Mouse (Mus musculus): ENCODE results near the gene Mesp2. TPM values are rescaled to one million over a fixed set of nuclear protein-coding genes. Genes with fewer than 3 reads are reported as not detected.
"Not testable (repeated sequence)": the region's sequence is repeated elsewhere in the genome, so short reads cannot be mapped to it uniquely, and the experiment has no call there.

Mesp2 gene
- polyA plus RNA-seq, 1 experiment from 2014 or later, result 0.11 TPM

GRCm38 (mm10) chr7:79781826-79782515 is 28.6 kb upstream of the Mesp2 start:
- H3K4me2 ChIP-seq, result no peak overlapping the region
- H3K9ac ChIP-seq (ENCODE audit: low read depth, low read length), result no peak overlapping the region
- no peak for DNase-seq (ENCODE audit: low spot score)
- no peak overlapping the region for H3K4me3 ChIP-seq (ENCODE audit: low read depth, low read length)
- H3K27ac ChIP-seq (ENCODE audit: low read depth, low read length), result no peak overlapping the region
- 79% methylated on average over 11 of the region's 11 CpGs for WGBS
- H3K27me3 ChIP-seq (replicated peaks; ENCODE audit: control insufficient read depth, insufficient read depth, low read length), result no peaks in the 10 kb centered on the region
- H3K9me3 ChIP-seq (ENCODE audit: control insufficient read depth, low read length), result no peaks in the 10 kb centered on the region
- no peak for ATAC-seq (replicated peaks; ENCODE audit: low FRiP score)
- no peaks in the 10 kb centered on the region for H3K36me3 ChIP-seq (ENCODE audit: control insufficient read depth, insufficient read depth, low read length)
- H3K4me1 ChIP-seq (replicated peaks; ENCODE audit: control insufficient read depth, insufficient read depth, low read length), result peaks cover 8% of the 10 kb centered on the region; the same call in 1 of the 2 replicates

DNA sequence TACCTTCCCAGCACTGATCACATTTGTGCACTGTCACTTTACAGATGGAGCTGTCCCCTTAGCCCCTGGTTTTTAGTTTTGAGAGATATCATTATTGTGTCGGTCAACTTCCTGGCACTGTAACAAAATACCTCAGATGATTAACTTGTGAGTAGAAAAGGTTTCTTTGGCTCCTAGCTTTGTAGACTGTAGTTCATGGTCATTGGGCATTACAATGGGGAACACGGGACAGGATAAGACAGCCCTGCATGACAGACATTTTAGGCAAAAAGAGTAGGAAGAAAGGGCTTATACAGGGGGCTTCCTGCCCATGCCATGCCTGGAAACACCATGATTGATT is 28.0 kb upstream of the Mesp2 start:
- 85% methylated on average over 2 of the region's 2 CpGs for WGBS
- Histone ChIP-seq H3K4me2 (no peak overlapping the region), H3K36me3 (ENCODE audit: control insufficient read depth, insufficient read depth, low read length) (no peaks in the 10 kb centered on the region), H3K9ac (ENCODE audit: low read depth, low read length) (no peak overlapping the region), H3K9me3 (ENCODE audit: control insufficient read depth, low read length) (no peaks in the 10 kb centered on the region), H3K4me3 (ENCODE audit: low read depth, low read length) (no peak overlapping the region), H3K4me1 (replicated peaks; ENCODE audit: control insufficient read depth, insufficient read depth, low read length) (peaks cover 8% of the 10 kb centered on the region; the same call in 1 of the 2 replicates), H3K27ac (ENCODE audit: low read depth, low read length) (no peak overlapping the region), H3K27me3 (replicated peaks; ENCODE audit: control insufficient read depth, insufficient read depth, low read length) (no peaks in the 10 kb centered on the region)
- DNase-seq (ENCODE audit: low spot score) (no peak), ATAC-seq (replicated peaks; ENCODE audit: low FRiP score) (no peak)

- DNase-seq (ENCODE audit: low spot score), result no peak
- Histone ChIP-seq H3K36me3 (ENCODE audit: control insufficient read depth, insufficient read depth, low read length) (no peaks in the 10 kb centered on the region), H3K9me3 (ENCODE audit: control insufficient read depth, low read length) (no peaks in the 10 kb centered on the region), H3K9ac (ENCODE audit: low read depth, low read length) (no peak overlapping the region), H3K4me3 (ENCODE audit: low read depth, low read length) (no peak overlapping the region), H3K4me2 (no peak overlapping the region), H3K4me1 (replicated peaks; ENCODE audit: control insufficient read depth, insufficient read depth, low read length) (peaks cover 3% of the 10 kb centered on the region; the same call in 1 of the 2 replicates), H3K27me3 (replicated peaks; ENCODE audit: control insufficient read depth, insufficient read depth, low read length) (peaks cover 17% of the 10 kb centered on the region), H3K27ac (ENCODE audit: low read depth, low read length) (no peak overlapping the region)
- WGBS, result 21% methylated on average over 6 of the region's 6 CpGs
- no peak for ATAC-seq (replicated peaks; ENCODE audit: low FRiP score)
Observed at GRCm38 (mm10) chr7:79786295-79786694, 24.2 kb upstream of the Mesp2 start.

DNA sequence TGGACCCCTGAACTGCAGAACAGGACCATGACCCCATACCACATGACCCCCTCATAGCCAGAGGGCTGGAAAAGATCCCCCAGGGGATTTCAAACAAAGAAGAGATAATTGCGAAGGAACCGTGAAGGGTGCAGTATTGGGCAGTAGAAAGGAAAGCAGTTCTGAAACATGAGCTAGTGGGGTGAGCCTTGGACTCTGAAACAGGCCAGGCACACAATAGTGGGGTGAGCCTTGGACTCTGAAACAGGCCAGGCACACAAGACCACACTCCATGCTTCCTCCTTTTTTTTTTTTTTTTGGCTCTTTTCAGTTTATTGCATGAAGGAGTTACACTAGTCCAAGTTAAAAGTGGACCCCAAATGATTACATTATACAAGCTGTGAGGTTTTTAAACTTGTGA is 20.7 kb upstream of the Mesp2 start:
- H3K4me2 ChIP-seq; ATAC-seq (replicated peaks; ENCODE audit: low FRiP score); H3K4me1 ChIP-seq (replicated peaks; ENCODE audit: control insufficient read depth, insufficient read depth, low read length); DNase-seq (ENCODE audit: low spot score); H3K27ac ChIP-seq (ENCODE audit: low read depth, low read length); H3K4me3 ChIP-seq (ENCODE audit: low read depth, low read length); H3K9ac ChIP-seq (ENCODE audit: low read depth, low read length); H3K9me3 ChIP-seq (ENCODE audit: control insufficient read depth, low read length); H3K36me3 ChIP-seq (ENCODE audit: control insufficient read depth, insufficient read depth, low read length): not testable (repeated sequence)
- WGBS, result 38% methylated on average over 2 of the region's 2 CpGs
- H3K27me3 ChIP-seq (replicated peaks; ENCODE audit: control insufficient read depth, insufficient read depth, low read length), result peaks cover 52% of the 10 kb centered on the region

DNA sequence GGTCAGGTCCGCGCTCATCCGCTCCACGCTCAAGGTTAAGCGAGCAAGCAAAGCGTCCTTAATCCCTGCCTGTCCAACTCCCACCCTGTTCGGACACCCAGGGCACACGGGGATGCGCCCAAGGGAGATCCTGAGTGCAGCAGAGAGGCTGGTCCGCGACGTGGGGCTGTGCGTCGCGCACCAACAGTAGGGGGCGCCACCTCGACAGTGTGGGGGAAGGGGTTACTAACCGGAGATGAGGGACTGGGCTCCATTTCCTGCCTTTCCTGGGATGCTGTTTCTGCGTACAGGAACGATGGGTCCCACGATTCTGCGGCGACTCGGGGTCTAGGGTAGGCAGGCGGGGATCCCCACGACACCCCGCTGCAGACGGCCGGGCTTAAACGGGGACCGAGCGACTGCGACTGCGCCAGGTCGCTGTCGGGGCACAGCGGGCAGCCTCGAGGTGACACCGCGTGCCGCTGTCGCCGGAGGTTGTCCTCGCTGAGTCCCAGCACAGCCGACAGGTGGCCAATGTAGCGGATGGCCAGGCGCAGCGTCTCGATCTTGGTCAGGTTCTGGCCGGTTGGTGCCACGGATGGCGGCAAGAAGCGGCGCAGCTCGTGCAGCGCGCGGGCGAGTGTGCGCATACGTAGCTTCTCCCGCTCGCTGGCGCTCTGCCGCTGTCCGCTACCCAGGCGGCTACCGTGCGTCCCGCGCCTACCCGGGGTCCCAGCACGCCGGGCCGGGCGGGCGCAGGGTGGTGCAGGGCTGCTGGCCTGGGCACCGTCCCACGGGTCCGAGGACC is 17.7 kb upstream of the Mesp2 start:
- Histone ChIP-seq H3K27me3 (replicated peaks; ENCODE audit: control insufficient read depth, insufficient read depth, low read length) (peaks cover 58% of the 10 kb centered on the region), H3K4me2 (peak overlapping the region; percentile 76), H3K9me3 (ENCODE audit: control insufficient read depth, low read length) (no peaks in the 10 kb centered on the region), H3K4me3 (ENCODE audit: low read depth, low read length) (peak overlapping the region; percentile 49), H3K36me3 (ENCODE audit: control insufficient read depth, insufficient read depth, low read length) (no peaks in the 10 kb centered on the region), H3K9ac (ENCODE audit: low read depth, low read length) (peak overlapping the region; percentile 1; the same call in 1 of the 2 replicates), H3K4me1 (replicated peaks; ENCODE audit: control insufficient read depth, insufficient read depth, low read length) (peaks cover 8% of the 10 kb centered on the region), H3K27ac (ENCODE audit: low read depth, low read length) (no peak overlapping the region)
- WGBS, result 2% methylated on average over 80 of the region's 80 CpGs
- ATAC-seq (replicated peaks; ENCODE audit: low FRiP score) (no peak), DNase-seq (ENCODE audit: low spot score) (peak; percentile 54)

DNA sequence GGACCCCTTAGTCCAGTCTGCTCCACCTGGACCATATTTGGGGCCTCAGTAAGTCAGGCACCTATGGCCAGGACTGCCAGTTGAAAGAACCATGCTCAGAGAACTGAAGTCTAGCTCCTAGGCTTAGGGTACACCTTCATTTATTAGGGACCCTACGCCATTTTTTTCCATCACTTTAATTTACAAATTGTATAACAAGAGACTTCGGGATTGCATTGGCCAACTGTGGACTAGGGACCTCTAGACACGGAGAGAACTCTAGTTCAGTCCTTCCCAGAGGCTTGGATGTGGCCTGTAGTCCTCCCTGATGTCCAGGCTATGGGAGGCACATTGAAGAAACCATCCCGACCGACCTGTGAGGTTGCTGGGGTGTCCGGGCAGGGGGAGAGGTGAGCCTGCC is 16.8 kb upstream of the Mesp2 start, which contains the start of gene Mesp1:
Gene Mesp1 (minus strand): TSS at position 101 of the 400 bp plus-strand sequence.
- Histone ChIP-seq H3K4me2 (peak within 1 kb of the TSS; percentile 76), H3K9me3 (ENCODE audit: control insufficient read depth, low read length) (no peaks in the 10 kb centered on the region), H3K4me1 (replicated peaks; ENCODE audit: control insufficient read depth, insufficient read depth, low read length) (peaks cover 8% of the 10 kb centered on the region), H3K4me3 (ENCODE audit: low read depth, low read length) (peak within 1 kb of the TSS; percentile 49), H3K9ac (ENCODE audit: low read depth, low read length) (peak within 1 kb of the TSS; percentile 1; the same call in 1 of the 2 replicates), H3K27me3 (replicated peaks; ENCODE audit: control insufficient read depth, insufficient read depth, low read length) (peaks cover 56% of the 10 kb centered on the region), H3K36me3 (ENCODE audit: control insufficient read depth, insufficient read depth, low read length) (no peaks in the 10 kb centered on the region), H3K27ac (ENCODE audit: low read depth, low read length) (no peak within 1 kb of the TSS)
- DNase-seq (ENCODE audit: low spot score), result no peak
- ATAC-seq (replicated peaks; ENCODE audit: low FRiP score), result no peak
- 63% methylated on average over 6 of the region's 6 CpGs for WGBS

DNA sequence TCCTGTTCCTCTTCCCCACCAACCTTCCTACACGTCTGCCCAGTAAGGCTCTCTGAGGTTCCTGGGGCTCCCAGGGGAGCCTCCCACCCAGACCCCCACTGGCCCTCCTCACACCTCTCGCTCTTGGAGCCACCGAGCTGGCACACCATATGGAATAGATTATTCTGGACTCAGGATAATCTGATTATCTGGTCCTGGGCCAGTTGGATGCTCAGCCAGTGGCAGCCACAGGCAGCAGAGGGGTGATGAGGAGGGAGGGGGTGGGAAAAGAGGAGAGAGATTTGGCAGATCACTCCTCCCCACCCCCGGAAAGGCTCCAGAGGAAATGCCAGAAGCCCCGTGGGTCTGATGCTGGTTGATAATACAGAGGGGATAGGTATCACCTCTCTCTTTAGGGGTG is 11.9 kb upstream of the Mesp2 start:
- no peaks in the 10 kb centered on the region for H3K9me3 ChIP-seq (ENCODE audit: control insufficient read depth, low read length)
- DNase-seq (ENCODE audit: low spot score), result no peak
- no peak overlapping the region for H3K4me3 ChIP-seq (ENCODE audit: low read depth, low read length)
- ATAC-seq (replicated peaks; ENCODE audit: low FRiP score), result no peak
- peaks cover 18% of the 10 kb centered on the region for H3K27me3 ChIP-seq (replicated peaks; ENCODE audit: control insufficient read depth, insufficient read depth, low read length)
- no peak overlapping the region for H3K4me2 ChIP-seq
- no peaks in the 10 kb centered on the region for H3K36me3 ChIP-seq (ENCODE audit: control insufficient read depth, insufficient read depth, low read length)
- WGBS, result 17% methylated on average over 5 of the region's 5 CpGs
- no peak overlapping the region for H3K27ac ChIP-seq (ENCODE audit: low read depth, low read length)
- no peaks in the 10 kb centered on the region for H3K4me1 ChIP-seq (replicated peaks; ENCODE audit: control insufficient read depth, insufficient read depth, low read length)
- H3K9ac ChIP-seq (ENCODE audit: low read depth, low read length), result no peak overlapping the region

GRCm38 (mm10) chr7:79799048-79799447 is 11.5 kb upstream of the Mesp2 start:
- Histone ChIP-seq H3K4me3 (ENCODE audit: low read depth, low read length) (no peak overlapping the region), H3K27me3 (replicated peaks; ENCODE audit: control insufficient read depth, insufficient read depth, low read length) (peaks cover 14% of the 10 kb centered on the region), H3K27ac (ENCODE audit: low read depth, low read length) (no peak overlapping the region), H3K9ac (ENCODE audit: low read depth, low read length) (no peak overlapping the region), H3K36me3 (ENCODE audit: control insufficient read depth, insufficient read depth, low read length) (no peaks in the 10 kb centered on the region), H3K4me2 (no peak overlapping the region), H3K4me1 (replicated peaks; ENCODE audit: control insufficient read depth, insufficient read depth, low read length) (no peaks in the 10 kb centered on the region), H3K9me3 (ENCODE audit: control insufficient read depth, low read length) (no peaks in the 10 kb centered on the region)
- WGBS, result 4% methylated on average over 8 of the region's 8 CpGs
- DNase-seq (ENCODE audit: low spot score), result peak; percentile 71
- no peak for ATAC-seq (replicated peaks; ENCODE audit: low FRiP score)
